Mouse (Mus musculus): ENCODE results near the gene Ecpas. TPM values are rescaled to one million over a fixed set of nuclear protein-coding genes. Genes with fewer than 3 reads are reported as not detected.
A peak's percentile ranks its signal among the peaks of the same experiment; 100 is the strongest.

Ecpas gene
- polyA plus RNA-seq, 1 experiment from 2014 or later: 14.9 TPM

GRCm38 (mm10) chr4:58934308-58934707 lies 21.8 kb upstream of the Ecpas start:
- Histone ChIP-seq H3K4me3 (replicated peaks) (no peak overlapping the region), H3K27me3 (0 out of 2 replicates have a peak, but pooled peaks cover 3% of the 10 kb centered on the region), H3K36me3 (no peaks in the 10 kb centered on the region), H3K9me3 (replicated peaks) (no peaks in the 10 kb centered on the region), H3K27ac (no peak overlapping the region), H3K9ac (no peak overlapping the region), H3K4me2 (no peak overlapping the region), H3K4me1 (replicated peaks) (peaks cover 4% of the 10 kb centered on the region)
- 52% methylated on average over 4 of the region's 4 CpGs for WGBS (ENCODE audit: insufficient replicate concordance)
- ATAC-seq (ENCODE audit: low read depth) (0 out of 2 replicates have a peak, but pooled peaks have one; percentile 18), DNase-seq (no peak)

- DNase-seq (no peak), ATAC-seq (ENCODE audit: low read depth) (no peak)
- no peak overlapping the region for H3K27ac ChIP-seq
- no peak overlapping the region for H3K4me3 ChIP-seq (replicated peaks)
- no peaks in the 10 kb centered on the region for H3K9me3 ChIP-seq (replicated peaks)
- H3K9ac ChIP-seq: no peak overlapping the region
- H3K4me2 ChIP-seq: no peak overlapping the region
- 74% methylated on average over 6 of the region's 6 CpGs for WGBS (ENCODE audit: insufficient replicate concordance)
- H3K4me1 ChIP-seq (replicated peaks): peaks cover 4% of the 10 kb centered on the region
- H3K27me3 ChIP-seq: no peaks in the 10 kb centered on the region
- no peaks in the 10 kb centered on the region for H3K36me3 ChIP-seq
Measured at GRCm38 (mm10) chr4:58932541-58932940, 20.0 kb upstream of the Ecpas start.

- Histone ChIP-seq H3K4me3 (replicated peaks) (no peak overlapping the region), H3K27ac (no peak overlapping the region), H3K9me3 (replicated peaks) (no peaks in the 10 kb centered on the region), H3K27me3 (0 out of 2 replicates have a peak, but pooled peaks cover 6% of the 10 kb centered on the region), H3K4me2 (no peak overlapping the region), H3K4me1 (replicated peaks) (no peaks in the 10 kb centered on the region), H3K36me3 (no peaks in the 10 kb centered on the region), H3K9ac (no peak overlapping the region)
- ATAC-seq (ENCODE audit: low read depth) (no peak), DNase-seq (no peak)
- 58% methylated on average over 3 of the region's 3 CpGs for WGBS (ENCODE audit: insufficient replicate concordance)
Measured at GRCm38 (mm10) chr4:58927661-58928060, 15.1 kb upstream of the Ecpas start.

- WGBS (ENCODE audit: insufficient replicate concordance): 21% methylated on average over 2 of the region's 2 CpGs
- DNase-seq (no peak), ATAC-seq (ENCODE audit: low read depth) (no peak)
- H3K27me3 ChIP-seq: 0 out of 2 replicates have a peak, but pooled peaks cover 6% of the 10 kb centered on the region
- H3K9me3 ChIP-seq (replicated peaks): no peaks in the 10 kb centered on the region
- H3K9ac ChIP-seq: no peak overlapping the region
- no peak overlapping the region for H3K4me2 ChIP-seq
- no peak overlapping the region for H3K4me3 ChIP-seq (replicated peaks)
- no peaks in the 10 kb centered on the region for H3K4me1 ChIP-seq (replicated peaks)
- no peak overlapping the region for H3K27ac ChIP-seq
- H3K36me3 ChIP-seq: no peaks in the 10 kb centered on the region
Measured at GRCm38 (mm10) chr4:58926120-58926519, 13.6 kb upstream of the Ecpas start.

- ATAC-seq (ENCODE audit: low read depth): no peak
- no peaks in the 10 kb centered on the region for H3K36me3 ChIP-seq
- H3K4me2 ChIP-seq: no peak overlapping the region
- H3K9me3 ChIP-seq (replicated peaks): no peaks in the 10 kb centered on the region
- 15% methylated on average over 5 of the region's 5 CpGs for WGBS (ENCODE audit: insufficient replicate concordance)
- H3K27ac ChIP-seq: no peak overlapping the region
- H3K27me3 ChIP-seq: 0 out of 2 replicates have a peak, but pooled peaks cover 6% of the 10 kb centered on the region
- no peak for DNase-seq
- no peak overlapping the region for H3K4me3 ChIP-seq (replicated peaks)
- H3K4me1 ChIP-seq (replicated peaks): no peaks in the 10 kb centered on the region
- H3K9ac ChIP-seq: no peak overlapping the region
Measured at GRCm38 (mm10) chr4:58925664-58926063, 13.1 kb upstream of the Ecpas start.

GRCm38 (mm10) chr4:58923933-58924332 lies 11.4 kb upstream of the Ecpas start:
- no peak for ATAC-seq (ENCODE audit: low read depth)
- Histone ChIP-seq H3K4me2 (no peak overlapping the region), H3K9me3 (replicated peaks) (no peaks in the 10 kb centered on the region), H3K27me3 (0 out of 2 replicates have a peak, but pooled peaks cover 6% of the 10 kb centered on the region), H3K9ac (no peak overlapping the region), H3K4me1 (replicated peaks) (no peaks in the 10 kb centered on the region), H3K27ac (no peak overlapping the region), H3K36me3 (no peaks in the 10 kb centered on the region), H3K4me3 (replicated peaks) (no peak overlapping the region)
- DNase-seq: no peak
- 50% methylated on average over 2 of the region's 2 CpGs for WGBS (ENCODE audit: insufficient replicate concordance)

GRCm38 (mm10) chr4:58915081-58915826 lies 2.7 kb upstream of the Ecpas start:
- Histone ChIP-seq H3K4me3 (replicated peaks) (no peak overlapping the region), H3K27me3 (no peaks in the 10 kb centered on the region), H3K9ac (no peak overlapping the region), H3K4me1 (replicated peaks) (peaks cover 34% of the 10 kb centered on the region), H3K27ac (no peak overlapping the region), H3K4me2 (no peak overlapping the region), H3K36me3 (no peaks in the 10 kb centered on the region), H3K9me3 (replicated peaks) (no peaks in the 10 kb centered on the region)
- DNase-seq (no peak), ATAC-seq (ENCODE audit: low read depth) (no peak)
- 58% methylated on average over 8 of the region's 8 CpGs for WGBS (ENCODE audit: insufficient replicate concordance)

GRCm38 (mm10) chr4:58913336-58914026 lies 932 bp upstream of the Ecpas start:
- Histone ChIP-seq H3K4me2 (peak overlapping the region; percentile 92), H3K36me3 (no peaks in the 10 kb centered on the region), H3K9ac (no peak overlapping the region; the same call in 1 of the 2 replicates), H3K4me3 (replicated peaks) (no peak overlapping the region; the same call in 1 of the 2 replicates), H3K27me3 (no peaks in the 10 kb centered on the region), H3K4me1 (replicated peaks) (peaks cover 49% of the 10 kb centered on the region), H3K27ac (no peak overlapping the region), H3K9me3 (replicated peaks) (no peaks in the 10 kb centered on the region)
- WGBS (ENCODE audit: insufficient replicate concordance): 5% methylated on average over 3 of the region's 3 CpGs
- DNase-seq (no peak), ATAC-seq (ENCODE audit: low read depth) (peak; percentile 19)

- ATAC-seq (ENCODE audit: low read depth) (peak; percentile 64), DNase-seq (no peak)
- Histone ChIP-seq H3K9me3 (replicated peaks) (no peaks in the 10 kb centered on the region), H3K36me3 (no peaks in the 10 kb centered on the region), H3K4me1 (replicated peaks) (peaks cover 52% of the 10 kb centered on the region), H3K27ac (peak overlapping the region; percentile 91), H3K27me3 (no peaks in the 10 kb centered on the region), H3K9ac (peak overlapping the region; percentile 96), H3K4me2 (peak overlapping the region; percentile 92), H3K4me3 (replicated peaks) (peak overlapping the region; percentile 98)
- under 1% methylated on average over 104 of the region's 126 CpGs for WGBS (ENCODE audit: insufficient replicate concordance)
Measured at GRCm38 (mm10) chr4:58911831-58912628, 519 bp downstream of the Ecpas start.

- H3K4me2 ChIP-seq: peak overlapping the region; percentile 92
- DNase-seq (no peak), ATAC-seq (ENCODE audit: low read depth) (peak; percentile 58)
- no peaks in the 10 kb centered on the region for H3K36me3 ChIP-seq
- H3K4me1 ChIP-seq (replicated peaks): peaks cover 52% of the 10 kb centered on the region
- H3K4me3 ChIP-seq (replicated peaks): peak overlapping the region; percentile 98
- WGBS (ENCODE audit: insufficient replicate concordance): under 1% methylated on average over 56 of the region's 56 CpGs
- H3K27ac ChIP-seq: peak overlapping the region; percentile 91
- peak overlapping the region; percentile 96 for H3K9ac ChIP-seq
- H3K9me3 ChIP-seq (replicated peaks): no peaks in the 10 kb centered on the region
- no peaks in the 10 kb centered on the region for H3K27me3 ChIP-seq
Measured at GRCm38 (mm10) chr4:58911069-58911830, 1.3 kb downstream of the Ecpas start.

All from liver, embryonic 13.5 days (tissue).